Mouse (Mus musculus) CD8-positive naive resting alpha-beta T cell, adult 2 months (primary cell): ENCODE results near the gene Tmem26.
"Not testable (repeated sequence)": the region's sequence is repeated elsewhere in the genome, so short reads cannot be mapped to it uniquely, and the experiment has no call there.

Source experiments
- DNase-seq, 2 experiments: peaks; one replicate each; pipeline ENCODE4 v3.0.0; 2022; ENCODE audit warnings: low read depth in 2 of 2, low spot score in 2 of 2

The Tmem26 gene

DNA sequence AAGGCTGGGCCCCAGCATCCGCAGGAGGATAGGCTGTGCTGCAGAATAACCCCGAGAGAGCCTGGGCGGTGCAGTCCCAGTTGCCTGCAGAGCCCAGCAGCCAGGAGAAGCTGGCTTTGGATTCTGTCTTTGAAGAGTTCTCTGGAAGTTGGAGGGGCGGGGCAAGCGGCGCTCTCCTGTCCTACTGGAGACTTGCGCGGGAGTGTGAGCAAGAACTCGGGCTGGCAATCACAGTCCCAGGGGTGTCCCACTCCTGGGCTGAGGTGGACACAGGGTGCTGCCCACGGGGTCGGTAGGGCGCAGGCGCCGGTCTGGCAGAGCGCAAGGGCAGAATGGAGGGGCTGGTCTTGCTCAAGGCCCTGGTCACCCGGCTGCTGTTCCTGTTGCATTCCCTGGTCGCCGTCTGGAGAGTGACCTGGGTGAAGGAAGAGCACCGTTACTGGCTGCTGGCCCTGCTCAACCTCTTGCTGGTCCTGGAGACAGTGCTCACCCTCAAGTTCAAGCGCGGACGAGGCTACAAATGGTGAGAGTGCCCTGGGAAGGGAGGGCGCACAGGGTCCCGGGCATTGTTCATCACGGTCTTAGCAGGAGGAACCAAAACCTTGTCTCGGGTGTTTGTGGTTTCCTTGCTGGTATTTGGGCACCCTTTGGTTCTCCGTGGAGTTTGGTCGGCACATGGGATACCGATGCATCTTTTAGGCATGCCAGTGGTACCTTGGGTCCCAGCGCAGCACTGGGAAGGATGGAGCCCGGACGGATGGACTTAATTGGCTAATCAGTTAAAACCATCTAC lies at the start of gene Tmem26:
Tmem26 (plus strand) TSS at position 79 of the 793 bp plus-strand sequence.
- no peak for DNase-seq

DNA sequence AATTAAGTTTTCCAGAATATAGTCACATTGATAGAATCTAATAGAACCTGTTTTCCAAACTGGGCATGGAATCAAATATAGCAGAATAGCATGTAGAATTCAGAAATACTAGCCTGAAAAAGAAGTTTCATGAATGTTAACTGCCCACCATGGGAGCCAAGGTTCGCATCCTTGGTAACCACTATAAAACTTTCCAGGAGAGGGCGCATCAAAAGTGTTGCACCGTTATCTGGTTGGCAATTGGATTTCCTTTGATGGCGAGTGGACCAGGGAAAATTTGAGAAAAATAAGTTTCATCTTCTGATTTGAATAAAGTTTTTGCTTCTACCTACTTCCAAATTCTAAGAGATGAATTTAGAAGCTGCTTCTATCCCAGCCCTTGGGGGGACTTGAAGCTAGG lies 44.8 kb upstream of the Tmem26 start:
- DNase-seq = no peak

DNA sequence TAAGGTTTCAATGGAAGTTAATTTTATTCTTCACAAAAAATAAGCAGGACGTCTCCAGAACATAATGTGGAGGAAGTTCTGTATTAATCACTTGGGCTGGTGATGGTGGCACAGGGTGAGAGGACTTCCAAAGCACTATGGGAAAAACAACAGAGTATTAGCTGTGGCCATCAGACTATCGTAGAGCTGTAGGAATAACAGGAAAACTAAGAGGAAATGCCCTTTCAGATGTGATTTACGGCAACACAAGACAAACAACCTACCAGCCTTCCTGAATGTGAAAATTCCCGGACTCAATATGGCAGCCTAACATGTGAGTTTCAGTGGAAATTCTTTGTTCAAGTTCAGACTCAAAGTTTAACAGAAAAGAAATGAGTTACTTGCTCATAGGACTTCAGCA lies 42.2 kb upstream of the Tmem26 start:
- DNase-seq = no peak

DNA sequence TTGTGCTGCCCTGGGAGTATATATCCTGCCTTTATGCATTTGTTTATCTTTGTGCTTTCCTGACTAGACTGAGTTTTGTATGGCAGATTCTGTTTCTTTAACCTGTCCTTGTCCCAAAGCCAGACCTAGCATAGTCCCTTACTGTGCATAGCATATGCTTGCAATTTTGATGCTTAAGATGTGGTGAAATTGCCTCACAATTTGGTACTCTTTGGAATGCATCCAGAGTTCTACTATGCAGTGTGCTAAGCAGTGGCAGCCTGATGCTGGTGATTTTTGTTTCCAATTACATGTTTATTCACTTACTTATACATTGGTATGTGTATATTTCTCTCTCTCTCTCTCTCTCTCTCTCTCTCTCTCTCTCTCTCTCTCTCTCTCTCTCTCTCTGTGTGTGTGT lies 37.9 kb upstream of the Tmem26 start:
- DNase-seq = no peak

DNA sequence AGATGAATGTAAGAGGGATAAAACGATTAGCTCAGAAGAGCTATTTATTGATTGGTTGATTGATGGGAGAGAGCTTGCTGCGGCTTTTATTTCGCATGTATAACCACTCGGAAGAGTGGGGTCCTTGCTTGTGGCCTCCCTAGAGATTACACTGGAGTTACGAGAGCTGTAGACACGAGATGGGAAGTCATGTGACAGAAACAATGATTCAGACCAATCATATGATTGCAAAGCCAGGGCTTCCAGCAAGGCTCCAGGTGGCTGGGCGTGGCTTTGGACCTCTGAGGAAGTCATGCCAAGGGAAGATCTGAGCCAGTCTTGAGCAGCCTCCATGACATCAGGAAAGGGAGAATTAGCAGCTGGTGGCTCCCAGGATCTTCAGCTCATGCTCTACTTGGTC lies 32.3 kb upstream of the Tmem26 start:
- DNase-seq = no peak

DNA sequence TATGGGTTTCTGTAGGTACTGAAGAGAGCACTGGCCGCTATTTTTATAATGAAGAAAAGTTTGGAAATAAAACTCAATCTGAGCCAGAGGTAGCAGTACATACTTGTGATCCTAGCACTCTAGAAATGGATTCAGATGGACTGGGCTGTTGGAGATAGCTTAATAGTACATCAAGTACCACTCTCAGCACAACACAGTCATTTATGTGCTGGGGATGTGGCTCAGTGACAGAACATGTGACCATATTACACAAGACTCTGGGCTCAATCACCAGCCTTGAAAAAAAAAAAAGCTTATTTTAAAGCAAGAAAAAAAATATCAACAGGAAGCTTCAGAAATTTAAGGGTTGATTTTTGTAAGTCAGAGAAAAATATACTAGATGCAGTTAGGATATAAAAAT lies 31.0 kb upstream of the Tmem26 start:
- DNase-seq = no peak

DNA sequence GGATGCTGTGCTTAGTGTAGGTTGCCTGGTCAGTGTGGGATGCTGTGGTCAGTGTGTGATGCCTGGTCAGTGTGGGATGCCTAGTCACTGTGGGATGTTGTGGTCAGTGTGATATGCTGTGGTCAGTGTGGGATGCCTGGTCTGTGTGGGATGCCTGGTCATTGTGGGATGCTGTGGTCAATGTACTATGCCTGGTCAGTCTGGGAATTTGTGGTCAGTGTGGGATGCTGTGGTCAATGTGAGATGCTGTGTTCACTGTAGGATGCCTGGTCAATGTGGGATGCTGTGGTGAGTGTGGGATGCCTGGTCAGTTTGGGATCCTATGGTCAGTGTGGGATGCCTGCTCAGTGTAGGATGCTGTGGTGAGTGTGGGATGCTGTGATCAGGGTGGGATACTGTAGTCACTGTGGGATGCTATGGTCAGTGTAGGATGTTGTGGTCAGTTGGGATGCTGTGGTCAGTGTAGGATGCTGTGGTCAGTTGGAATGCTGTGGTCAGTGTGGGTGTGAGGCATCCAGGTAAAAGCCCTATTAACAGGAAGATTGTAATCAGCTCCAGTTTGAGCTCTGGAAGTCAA lies 27.6 kb upstream of the Tmem26 start:
- no peak for DNase-seq

DNA sequence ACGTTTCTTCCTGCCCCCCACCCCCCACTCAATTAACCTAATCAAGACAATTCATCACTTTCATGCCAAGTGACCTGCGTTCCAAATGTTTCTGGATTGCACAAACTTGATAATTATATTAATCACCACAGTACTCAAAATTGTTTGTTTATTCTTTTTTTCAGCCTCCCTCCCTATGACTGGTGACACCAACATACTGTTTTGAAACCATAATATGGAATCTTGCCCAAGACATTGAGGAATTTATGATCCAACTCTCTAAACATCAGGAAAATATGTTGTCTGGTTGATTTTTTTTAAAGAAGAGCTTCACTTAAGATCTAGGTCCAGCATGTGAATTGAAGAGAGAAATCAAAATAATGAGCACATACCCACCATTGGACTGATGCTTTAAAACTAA lies 19.2 kb upstream of the Tmem26 start:
- no peak for DNase-seq

DNA sequence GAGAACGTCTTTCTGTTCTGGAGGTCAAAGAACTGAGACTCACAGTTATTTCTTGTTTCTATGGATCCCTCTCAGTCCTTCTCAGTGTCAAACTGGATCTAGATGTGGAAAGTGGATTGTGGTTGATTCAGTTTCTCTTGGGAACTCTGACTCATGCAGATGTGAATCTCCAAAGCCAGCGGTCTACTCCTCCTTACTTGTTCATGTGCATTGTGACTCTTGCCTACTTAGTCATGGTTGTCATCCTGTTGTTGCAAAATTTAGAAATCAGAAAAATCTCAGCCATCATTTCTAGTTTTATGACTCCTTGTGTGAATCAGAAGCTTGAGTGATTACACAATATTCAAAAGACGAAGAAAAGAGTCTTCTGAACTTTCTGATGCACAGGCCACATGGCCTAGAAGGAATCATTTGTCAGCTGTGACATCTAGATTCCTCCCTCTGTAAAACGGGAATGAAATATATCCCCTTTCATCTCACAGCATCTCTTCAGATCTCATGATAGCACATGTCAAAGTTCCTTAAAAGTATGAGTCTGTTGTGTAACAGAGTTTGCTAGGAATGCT lies 17.9 kb upstream of the Tmem26 start:
- DNase-seq = no peak

DNA sequence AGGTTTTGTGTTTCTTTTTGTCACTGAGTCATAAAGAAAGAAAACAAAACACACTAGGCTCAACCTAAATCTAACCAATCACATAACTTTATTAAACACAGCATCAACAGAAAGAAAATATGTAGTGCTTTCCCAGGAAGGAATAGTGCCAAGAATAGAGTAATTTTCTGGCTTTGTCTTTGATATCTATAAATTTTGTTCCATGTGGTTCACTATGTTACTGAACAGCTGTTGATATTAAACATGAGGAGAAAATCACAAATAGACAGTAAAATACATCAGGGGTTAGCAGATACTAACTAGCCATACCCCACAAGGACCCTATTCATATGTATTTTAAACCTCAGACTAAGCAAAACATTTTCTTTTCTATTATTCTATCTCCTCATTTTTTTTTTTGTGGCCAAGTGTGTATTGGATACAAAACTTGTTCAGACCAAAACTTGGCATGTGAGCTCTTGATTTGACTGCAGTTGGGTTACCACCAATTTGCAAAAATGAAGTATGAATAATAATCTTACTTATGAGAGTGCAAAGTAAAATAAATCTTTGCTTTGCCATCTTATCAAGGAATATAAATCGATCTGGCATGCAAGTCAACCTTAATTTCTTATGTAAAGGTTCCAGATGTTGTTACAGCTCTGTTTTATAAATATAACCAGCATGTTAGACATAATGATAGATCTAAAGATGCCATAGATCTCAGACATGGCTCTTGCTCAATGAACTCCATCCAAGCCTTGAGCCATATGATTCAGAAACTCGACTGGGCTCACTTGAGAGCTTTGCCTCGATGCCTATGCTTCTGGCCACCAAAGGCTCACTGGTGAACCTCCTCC lies 16.2 kb upstream of the Tmem26 start:
- no peak for DNase-seq

DNA sequence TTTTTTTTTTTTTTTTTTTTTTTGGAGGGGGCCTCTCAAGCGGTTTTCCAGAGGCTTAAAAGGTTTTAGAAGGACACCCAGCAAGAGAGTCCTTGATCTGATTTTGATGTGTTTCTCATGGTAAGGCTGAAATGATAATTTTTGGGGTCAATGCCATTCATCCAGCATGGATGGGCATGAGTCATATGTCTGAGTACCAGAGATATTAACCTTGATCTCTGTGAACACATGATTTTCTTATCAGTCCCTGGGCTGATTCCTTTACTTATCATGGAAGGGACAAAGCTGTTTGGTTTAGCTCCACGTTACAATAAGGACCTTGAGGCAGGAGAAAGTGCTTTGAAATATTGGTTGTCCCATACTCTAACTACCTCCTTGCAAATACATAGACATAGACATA lies 10.5 kb upstream of the Tmem26 start:
- DNase-seq = no peak

DNA sequence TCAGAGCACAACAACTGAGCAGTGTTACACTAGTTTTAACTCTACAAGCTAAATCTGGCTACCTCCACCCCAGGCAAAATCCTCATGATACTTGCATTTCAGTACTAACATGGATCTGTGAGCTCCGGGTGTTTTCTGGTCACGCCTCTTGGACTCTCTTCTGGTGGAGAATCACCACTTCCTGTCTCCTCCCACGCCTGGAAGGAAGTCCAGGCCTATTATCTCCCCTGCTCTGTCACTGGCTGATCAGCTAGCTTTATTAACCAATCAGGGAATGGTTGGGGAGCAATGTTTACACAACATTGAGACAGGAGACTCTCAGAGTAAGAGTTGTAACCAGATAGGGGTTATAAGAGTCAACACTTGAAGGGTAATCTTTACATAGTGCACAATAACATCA lies 9.1 kb upstream of the Tmem26 start:
- no peak for DNase-seq

DNA sequence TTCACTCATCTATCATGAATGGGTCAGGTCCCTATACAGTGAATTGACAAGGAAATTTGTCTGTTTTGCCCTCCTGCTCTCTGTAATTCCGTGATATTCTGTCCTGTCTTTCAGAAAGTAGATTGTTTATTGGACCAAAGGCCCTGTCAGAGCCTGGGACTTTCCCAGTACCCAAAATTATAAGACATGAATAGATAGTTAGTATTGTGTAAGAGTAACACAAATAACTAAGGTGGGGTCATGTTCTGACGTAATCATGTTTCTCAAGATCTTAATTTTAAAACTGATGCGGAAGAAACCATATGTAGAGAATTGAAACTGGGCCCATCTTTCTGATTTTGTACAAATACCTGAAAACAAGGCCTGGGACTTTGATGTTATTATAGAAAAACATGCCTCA lies 8.1 kb upstream of the Tmem26 start:
- no peak for DNase-seq

DNA sequence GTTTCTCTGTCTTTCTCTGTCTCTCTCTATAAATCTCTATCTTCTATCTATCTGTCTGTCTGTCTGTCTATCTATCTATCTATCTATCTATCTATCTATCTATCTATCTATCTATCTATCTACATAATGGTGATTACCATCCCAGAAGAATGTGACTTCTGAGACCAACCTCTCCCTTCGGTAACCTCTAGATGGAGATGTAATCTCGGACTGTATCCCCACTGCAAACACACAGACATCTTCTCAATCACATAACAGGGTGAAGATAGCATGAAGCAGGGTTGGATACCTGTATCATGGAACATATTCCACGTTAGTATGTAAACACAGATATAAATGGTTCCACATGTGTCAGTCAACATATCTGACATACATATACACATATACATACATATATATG lies 5.1 kb upstream of the Tmem26 start:
- no peak for DNase-seq

DNA sequence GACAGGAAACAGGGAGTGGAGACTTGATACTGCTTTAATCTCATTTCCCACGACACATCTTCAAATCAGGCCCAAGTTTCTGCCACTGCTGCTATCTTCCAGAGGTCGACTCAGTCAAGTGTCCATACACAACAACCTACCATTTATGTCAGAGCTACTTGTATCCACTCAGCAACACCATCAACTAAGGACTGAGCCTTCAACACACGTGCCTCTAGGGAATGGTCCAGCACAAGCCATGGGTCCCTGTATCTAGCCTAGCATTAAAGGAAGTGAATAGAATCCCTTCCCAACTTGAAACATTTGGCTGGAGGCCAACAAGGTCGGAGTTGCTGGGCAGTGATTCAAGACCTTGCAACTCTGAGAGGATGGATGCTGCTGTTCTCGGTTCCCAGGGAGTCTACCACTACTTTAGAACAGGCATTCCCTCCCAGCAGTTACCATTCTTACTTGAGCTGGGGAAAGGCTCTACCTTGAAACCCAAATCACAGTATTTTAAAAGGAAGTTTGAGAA lies 2.5 kb upstream of the Tmem26 start:
- DNase-seq = no peak

DNA sequence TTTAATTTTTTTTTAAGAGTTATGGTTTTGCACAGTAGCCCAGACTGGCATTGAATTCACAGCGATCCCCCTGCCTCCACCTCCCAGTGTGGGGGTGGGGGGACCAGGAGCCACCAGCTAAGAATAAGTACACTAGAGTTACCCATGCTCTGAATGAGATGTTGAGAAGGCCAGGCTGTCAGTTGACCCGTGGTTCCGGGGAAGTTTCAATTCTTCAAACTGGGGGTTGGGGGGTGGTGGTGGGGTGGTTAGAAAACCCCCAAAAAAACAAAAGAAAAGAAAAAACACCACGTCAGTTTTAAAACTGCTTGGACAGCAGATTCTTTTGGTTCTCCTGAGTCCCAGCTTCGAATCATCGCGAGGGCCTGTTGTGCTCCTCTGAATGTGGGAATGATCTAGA lies 431 bp upstream of the Tmem26 start:
- no peak for DNase-seq

DNA sequence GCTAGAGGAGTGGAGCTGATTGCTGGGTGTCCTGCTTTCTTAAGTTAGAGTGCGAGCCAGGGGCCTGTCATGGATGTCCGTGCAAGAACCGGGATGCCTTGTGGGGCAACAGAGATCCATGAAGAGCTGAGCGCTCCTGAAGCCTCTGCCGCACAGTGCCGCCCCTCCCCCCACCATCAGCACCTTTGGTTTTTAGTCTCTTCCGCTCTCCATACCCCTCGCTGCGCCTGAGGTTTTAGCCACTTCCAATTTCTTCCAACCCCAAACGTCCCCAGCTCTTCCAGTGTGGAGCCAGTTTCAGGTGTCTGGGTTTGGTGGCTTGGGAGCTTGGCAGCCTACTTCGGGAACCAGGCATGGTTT lies 895 bp downstream of the Tmem26 start:
- DNase-seq = no peak

DNA sequence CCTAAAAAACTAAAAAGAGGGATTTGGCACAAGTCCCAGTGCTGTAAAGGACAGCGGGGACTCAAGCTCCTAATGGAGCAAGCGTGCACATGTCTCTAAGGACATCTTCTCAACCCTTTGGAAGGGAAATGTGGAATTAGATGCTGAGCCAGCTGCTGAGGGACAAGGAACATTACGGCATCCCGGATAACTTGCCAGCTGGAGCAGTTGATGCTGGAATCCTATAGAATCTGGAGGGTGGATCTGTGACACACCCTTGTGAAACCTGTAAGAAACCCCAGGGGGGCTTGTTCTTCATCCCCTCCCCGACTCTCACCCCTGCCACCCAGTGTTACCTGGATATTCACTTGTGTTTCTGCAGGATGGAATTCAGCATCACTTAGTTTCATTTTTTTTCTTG lies 4.0 kb downstream of the Tmem26 start:
- DNase-seq = no peak

DNA sequence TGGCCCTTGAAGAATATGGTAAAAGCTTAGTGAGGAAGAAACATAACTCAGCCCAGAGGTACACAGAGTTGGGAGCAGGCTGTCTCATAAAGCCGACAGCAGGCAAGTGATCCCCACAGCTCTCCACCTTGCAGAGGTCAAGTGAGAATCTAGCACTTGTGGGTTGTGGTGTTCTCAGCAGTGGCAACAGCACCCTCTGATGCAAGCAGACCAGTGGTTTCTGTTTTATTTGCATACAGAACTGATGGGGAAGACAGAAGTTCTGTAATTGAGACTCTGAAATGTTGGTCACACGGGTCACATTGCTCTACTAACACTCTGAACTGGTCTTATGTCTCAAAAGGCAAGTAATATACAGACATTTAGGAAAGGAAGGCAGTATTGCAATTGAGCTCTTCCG lies 12.2 kb downstream of the Tmem26 start:
- DNase-seq = no peak

DNA sequence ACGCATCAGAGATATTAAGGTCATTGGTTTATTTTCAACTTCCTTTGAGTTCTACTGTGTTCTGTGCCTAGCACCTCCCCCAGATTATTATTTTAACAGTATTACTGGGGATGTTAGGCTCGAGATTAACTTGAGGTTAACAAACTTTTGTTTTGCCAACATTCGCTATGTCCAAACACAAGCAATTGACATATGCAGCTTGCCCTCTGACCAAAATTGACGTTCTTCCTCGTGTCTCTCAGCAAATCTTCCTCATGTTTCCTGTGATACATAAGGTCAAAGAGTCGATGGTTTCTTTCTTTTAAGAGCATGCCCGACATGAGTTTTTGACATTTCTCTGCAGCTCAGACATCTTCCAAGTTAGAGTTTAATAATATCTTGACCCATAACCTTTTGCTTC lies 13.9 kb downstream of the Tmem26 start:
- DNase-seq = no peak

DNA sequence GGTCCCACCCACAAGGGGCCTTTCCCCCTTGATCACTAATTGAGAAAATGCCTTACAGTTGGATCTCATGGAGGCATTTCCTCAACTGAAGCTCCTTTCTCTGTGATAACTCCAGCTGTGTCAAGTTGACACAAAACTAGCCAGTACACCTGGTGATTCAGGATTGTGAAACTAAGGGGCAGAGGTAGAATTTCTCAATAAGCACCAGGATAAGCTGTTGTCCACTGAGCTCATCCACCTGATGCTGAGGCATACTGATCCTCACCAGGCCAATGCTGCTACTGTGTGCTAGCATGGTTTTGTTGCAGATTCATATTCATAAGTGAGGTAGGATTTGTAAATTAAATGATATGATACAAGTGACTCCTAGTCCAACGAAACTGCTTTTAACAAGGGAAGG lies 15.5 kb downstream of the Tmem26 start:
- not testable (repeated sequence) for DNase-seq

DNA sequence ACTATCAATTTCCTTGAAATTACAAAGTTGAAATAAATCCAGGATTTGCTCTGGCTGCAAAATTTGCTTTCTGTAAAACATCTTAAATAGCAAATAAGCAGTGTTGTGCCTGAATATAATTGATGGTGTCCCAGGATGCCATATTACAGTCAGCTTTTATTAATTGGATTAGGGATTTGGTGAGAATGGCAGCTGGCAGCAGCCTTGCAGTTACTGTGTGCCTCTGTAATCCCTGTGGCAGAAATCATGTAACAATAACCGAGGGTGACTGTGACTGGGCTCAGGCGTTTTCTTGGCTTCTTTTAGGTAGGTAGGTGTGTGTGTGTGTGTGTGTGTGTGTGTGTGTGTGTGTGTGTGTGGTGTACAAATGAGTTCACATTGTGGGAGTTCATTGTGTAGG lies 16.8 kb downstream of the Tmem26 start:
- DNase-seq = no peak
